Mouse (Mus musculus): ENCODE measurements around the gene Ptgis. TPM values are rescaled to one million over a fixed set of nuclear protein-coding genes. Genes with fewer than 3 reads are reported as not detected.
"Not testable (repeated sequence)": the region's sequence is repeated elsewhere in the genome, so short reads cannot be mapped to it uniquely, and the experiment has no call there.

Gene Ptgis
- polyA plus RNA-seq, 1 experiment: not detected

DNA sequence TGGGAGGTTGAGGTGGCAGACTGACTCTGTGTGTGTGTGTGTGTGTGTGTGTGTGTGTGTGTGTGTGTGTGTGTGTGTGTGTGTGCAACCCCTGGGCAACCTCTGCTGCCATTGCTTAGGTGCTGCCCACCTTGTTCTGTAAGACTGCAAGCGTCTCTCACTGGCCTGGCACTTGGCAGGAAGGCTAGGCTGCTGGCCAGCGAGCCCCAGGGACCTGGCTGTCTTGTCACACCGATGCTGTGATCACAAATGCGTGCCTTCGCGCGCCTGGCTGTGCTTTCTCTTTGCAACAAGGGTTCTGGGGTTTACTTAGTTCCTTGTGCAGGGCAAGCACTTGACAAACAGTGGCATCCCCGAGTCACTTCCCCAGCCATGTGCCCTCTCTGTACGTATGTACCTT, 30.5 kb downstream of the Ptgis start:
- TF ChIP-seq POLR2A (IDR thresholded peaks at IDR 0.05; ENCODE audit: insufficient read depth, low read depth, low read length): no peak
- WGBS: 51% methylated on average over 9 of the region's 9 CpGs

DNA sequence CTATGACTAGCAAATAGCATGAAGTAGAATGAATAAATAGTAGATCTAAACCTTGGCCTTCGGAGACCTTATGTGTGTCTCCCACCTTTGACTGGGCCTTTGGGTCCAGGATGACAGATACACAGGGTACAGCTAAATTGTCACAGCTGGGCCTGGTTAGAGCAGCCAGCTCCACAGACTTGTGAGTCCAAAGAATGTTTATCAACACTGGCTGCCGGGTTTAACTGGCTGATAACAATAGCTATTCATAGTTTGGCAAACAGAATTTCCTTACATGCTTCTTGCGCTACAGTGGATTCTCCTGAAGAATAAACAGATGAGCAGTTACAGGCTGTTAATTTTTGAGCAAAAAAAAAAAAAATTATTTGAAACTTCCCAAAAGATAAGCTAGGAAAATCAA, 31.4 kb downstream of the Ptgis start:
- H3K4me1 ChIP-seq (ENCODE audit: control insufficient read depth, insufficient read depth, low read length): peaks cover 17% of the 10 kb centered on the region
- no peak overlapping the region for H3K4me3 ChIP-seq (ENCODE audit: insufficient read depth, low read depth, low read length)
- no peak overlapping the region for H3K27ac ChIP-seq (ENCODE audit: insufficient read depth, low read depth, low read length)
- 68% methylated on average over 3 of the region's 3 CpGs for WGBS
- no peak for TF ChIP-seq POLR2A (IDR thresholded peaks at IDR 0.05; ENCODE audit: insufficient read depth, low read depth, low read length)
- no peak for TF ChIP-seq CTCF (IDR thresholded peaks at IDR 0.05; ENCODE audit: insufficient read depth, low read depth, low read length)

More for the DNA sequence above, 30.5 kb downstream of the Ptgis start:
- no peak overlapping the region for H3K27ac ChIP-seq (ENCODE audit: insufficient read depth, low read depth, low read length)
- peaks cover 11% of the 10 kb centered on the region for H3K4me1 ChIP-seq (ENCODE audit: control insufficient read depth, insufficient read depth, low read length)
- H3K4me3 ChIP-seq (ENCODE audit: insufficient read depth, low read depth, low read length): no peak overlapping the region

DNA sequence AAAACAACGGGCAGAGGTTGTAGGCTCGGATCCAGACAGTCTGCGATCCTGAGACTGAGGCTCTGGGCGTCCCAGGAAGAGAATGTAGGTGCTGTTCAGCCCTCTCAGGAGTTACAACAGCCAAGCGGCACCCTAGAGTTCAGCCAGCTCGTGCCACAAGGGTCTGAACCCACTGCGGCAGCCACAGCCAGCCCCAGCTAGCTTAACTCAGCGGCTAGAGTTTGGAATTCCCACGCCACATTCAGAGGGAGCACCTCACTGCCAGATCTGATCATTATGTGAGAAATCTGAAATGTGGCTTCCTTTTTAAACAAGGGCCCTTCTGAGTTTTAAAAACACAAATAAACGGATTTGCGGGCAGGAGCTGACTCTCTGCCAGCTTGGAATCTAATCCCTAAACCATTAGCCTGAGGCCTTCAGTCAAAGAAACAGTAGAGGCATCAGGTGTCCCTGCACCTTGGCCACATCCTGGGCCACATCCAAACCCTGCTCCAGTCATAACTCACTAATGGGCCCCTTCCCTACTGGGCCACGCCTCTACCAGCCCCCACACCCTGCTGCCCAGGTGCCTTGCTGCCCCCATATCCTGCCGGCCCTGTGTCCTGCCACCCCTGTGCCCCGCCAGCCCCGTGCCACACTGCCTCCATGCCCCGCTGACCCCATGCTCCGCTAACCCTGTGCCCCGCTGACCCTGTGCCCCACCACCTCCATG, 34.3 kb downstream of the Ptgis start:
- Histone ChIP-seq H3K4me3 (ENCODE audit: insufficient read depth, low read depth, low read length) (no peak overlapping the region), H3K27ac (ENCODE audit: insufficient read depth, low read depth, low read length) (no peak overlapping the region), H3K4me1 (ENCODE audit: control insufficient read depth, insufficient read depth, low read length) (peaks cover 42% of the 10 kb centered on the region)
- WGBS: 68% methylated on average over 18 of the region's 18 CpGs
- no peak for TF ChIP-seq POLR2A (IDR thresholded peaks at IDR 0.05; ENCODE audit: insufficient read depth, low read depth, low read length)
- no peak for TF ChIP-seq CTCF (IDR thresholded peaks at IDR 0.05; ENCODE audit: insufficient read depth, low read depth, low read length)

DNA sequence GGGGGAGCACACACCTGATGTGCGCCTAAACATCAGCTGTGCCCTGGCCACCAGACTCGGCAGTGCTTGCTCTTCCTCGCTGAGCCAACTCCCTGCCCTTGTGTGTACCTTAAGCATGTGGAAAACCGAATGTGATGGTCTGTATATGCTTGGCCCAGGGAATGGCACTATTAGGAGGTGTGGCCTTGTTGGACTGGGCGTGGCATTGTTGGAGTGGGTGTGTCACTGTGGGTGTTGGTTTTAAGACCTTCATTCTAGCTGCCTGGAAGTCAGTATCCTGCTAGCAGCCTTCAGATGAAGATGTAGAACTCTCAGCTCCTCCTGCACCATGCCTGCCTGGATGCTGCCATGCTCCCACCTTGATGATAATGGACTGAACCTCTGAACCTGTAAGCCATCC, 35.7 kb downstream of the Ptgis start:
- H3K27ac ChIP-seq (ENCODE audit: insufficient read depth, low read depth, low read length); H3K4me3 ChIP-seq (ENCODE audit: insufficient read depth, low read depth, low read length): not testable (repeated sequence)
- peaks cover 53% of the 10 kb centered on the region for H3K4me1 ChIP-seq (ENCODE audit: control insufficient read depth, insufficient read depth, low read length)
- 78% methylated on average over 5 of the region's 5 CpGs for WGBS

GRCm38 (mm10) chr2:167203505-167204166, 36.8 kb downstream of the Ptgis start:
- WGBS: 51% methylated on average over 7 of the region's 7 CpGs
- Histone ChIP-seq H3K27ac (ENCODE audit: insufficient read depth, low read depth, low read length) (peak overlapping the region; percentile 88), H3K4me1 (ENCODE audit: control insufficient read depth, insufficient read depth, low read length) (peaks cover 55% of the 10 kb centered on the region), H3K4me3 (ENCODE audit: insufficient read depth, low read depth, low read length) (no peak overlapping the region)
- TF ChIP-seq CTCF (IDR thresholded peaks at IDR 0.05; ENCODE audit: insufficient read depth, low read depth, low read length): no peak
- TF ChIP-seq POLR2A (IDR thresholded peaks at IDR 0.05; ENCODE audit: insufficient read depth, low read depth, low read length): no peak

GRCm38 (mm10) chr2:167201463-167202291, 38.7 kb downstream of the Ptgis start:
- no peak for TF ChIP-seq POLR2A (IDR thresholded peaks at IDR 0.05; ENCODE audit: insufficient read depth, low read depth, low read length)
- TF ChIP-seq CTCF (IDR thresholded peaks at IDR 0.05; ENCODE audit: insufficient read depth, low read depth, low read length): 0 out of 2 replicates have a peak, but pooled peaks have one; percentile 24
- 14% methylated on average over 16 of the region's 16 CpGs for WGBS

DNA sequence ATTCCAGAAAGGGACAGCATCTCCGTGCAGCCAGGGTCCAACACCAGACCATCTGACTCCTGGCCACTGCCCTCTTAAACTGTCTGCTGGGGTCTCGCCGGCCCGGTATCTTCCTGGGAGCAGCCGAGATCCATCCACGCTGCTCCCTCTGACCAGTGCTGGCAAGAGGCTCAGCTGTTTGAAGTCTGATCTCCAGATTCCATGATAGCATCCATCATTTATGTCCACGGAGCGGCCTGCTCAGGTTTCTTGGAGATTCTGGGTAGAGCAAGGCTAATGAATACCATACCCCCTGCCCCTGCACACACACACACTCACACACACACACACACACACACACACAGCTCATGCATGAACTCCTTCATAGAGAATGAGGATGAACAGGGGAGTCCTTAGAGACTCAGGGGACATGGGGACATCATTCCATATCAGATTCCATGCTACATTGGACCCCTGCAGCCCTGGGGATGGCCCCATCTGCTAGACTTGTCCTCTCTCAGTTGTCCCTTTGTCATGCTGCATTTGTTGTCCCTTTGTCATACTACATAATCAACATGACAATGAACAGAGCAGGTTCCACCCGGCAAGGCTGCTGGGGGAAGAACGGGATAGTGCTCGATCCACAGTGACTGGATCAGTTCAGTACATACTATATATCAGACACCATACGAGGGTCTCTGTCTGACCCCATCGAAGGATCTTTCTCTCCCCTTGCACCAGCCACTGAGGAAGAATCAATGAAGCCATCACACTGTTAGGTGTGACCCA, 41.6 kb downstream of the Ptgis start:
- H3K4me1 ChIP-seq (ENCODE audit: control insufficient read depth, insufficient read depth, low read length): peaks cover 51% of the 10 kb centered on the region
- no peak overlapping the region for H3K4me3 ChIP-seq (ENCODE audit: insufficient read depth, low read depth, low read length)
- WGBS: 72% methylated on average over 13 of the region's 13 CpGs
- no peak overlapping the region for H3K27ac ChIP-seq (ENCODE audit: insufficient read depth, low read depth, low read length)
- TF ChIP-seq CTCF (IDR thresholded peaks at IDR 0.05; ENCODE audit: insufficient read depth, low read depth, low read length) (no peak), POLR2A (IDR thresholded peaks at IDR 0.05; ENCODE audit: insufficient read depth, low read depth, low read length) (no peak)

More at GRCm38 (mm10) chr2:167201463-167202291, 38.7 kb downstream of the Ptgis start:
- Histone ChIP-seq H3K27ac (ENCODE audit: insufficient read depth, low read depth, low read length) (peak overlapping the region; percentile 98), H3K4me1 (ENCODE audit: control insufficient read depth, insufficient read depth, low read length) (peaks cover 62% of the 10 kb centered on the region), H3K4me3 (ENCODE audit: insufficient read depth, low read depth, low read length) (peak overlapping the region; percentile 28; the same call in 1 of the 2 replicates)

DNA sequence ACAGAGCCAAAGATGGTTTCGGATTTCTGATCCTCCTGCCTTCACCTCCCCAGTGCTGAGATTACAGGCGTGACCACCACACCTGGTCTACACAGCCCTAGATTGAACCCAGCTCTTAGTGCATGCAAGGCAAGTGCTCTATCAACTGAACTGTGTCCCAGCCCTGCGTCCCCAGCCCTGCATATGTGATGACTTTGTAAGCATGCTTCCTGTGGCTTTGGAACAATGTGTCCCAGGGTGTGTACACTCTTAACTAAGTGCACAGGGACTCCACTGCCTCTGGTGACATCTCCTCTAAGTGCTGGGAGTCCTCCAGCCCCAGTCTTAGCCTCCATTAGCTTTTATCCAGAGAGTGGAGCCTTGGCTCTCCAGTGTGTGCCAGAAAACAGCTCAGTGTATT, 47.0 kb downstream of the Ptgis start:
- peaks cover 29% of the 10 kb centered on the region for H3K4me1 ChIP-seq (ENCODE audit: control insufficient read depth, insufficient read depth, low read length)
- WGBS: 91% methylated on average over 3 of the region's 3 CpGs
- no peak overlapping the region for H3K4me3 ChIP-seq (ENCODE audit: insufficient read depth, low read depth, low read length)
- TF ChIP-seq POLR2A (IDR thresholded peaks at IDR 0.05; ENCODE audit: insufficient read depth, low read depth, low read length) (no peak), CTCF (IDR thresholded peaks at IDR 0.05; ENCODE audit: insufficient read depth, low read depth, low read length) (no peak)
- H3K27ac ChIP-seq (ENCODE audit: insufficient read depth, low read depth, low read length): no peak overlapping the region

Measured in olfactory bulb, adult 2 months (tissue).